Mouse (Mus musculus) myocyte (in vitro differentiated cells): ENCODE results near the gene Rfx7. TPM values are rescaled to one million over a fixed set of nuclear protein-coding genes. Genes with fewer than 3 reads are reported as not detected.
"Not testable (repeated sequence)": the region's sequence is repeated elsewhere in the genome, so short reads cannot be mapped to it uniquely, and the experiment has no call there.

Experiments used
- H3K27me3 ChIP-seq: one replicate; pipeline ENCODE4 v1.6.1; 2011; ENCODE audit not compliant: control insufficient read depth, insufficient read depth, insufficient read length
- H3K36me3 ChIP-seq: one replicate; pipeline ENCODE4 v1.6.1; 2011; ENCODE audit not compliant: control insufficient read depth, insufficient read depth
- H3K4me2 ChIP-seq: one replicate; pipeline ENCODE4 v1.6.1; 2011; ENCODE audit warnings: low read depth, control low read depth
- H3K4me3 ChIP-seq: one replicate; pipeline ENCODE4 v1.5.1; 2011; ENCODE audit warnings: mild to moderate bottlenecking, control low read depth, moderate library complexity
- H3K79me2 ChIP-seq: one replicate; pipeline ENCODE4 v1.6.1; 2011; ENCODE audit not compliant: control insufficient read depth, insufficient read depth
- H3ac ChIP-seq: one replicate; pipeline ENCODE4 v1.6.1; 2011; ENCODE audit not compliant: control insufficient read depth, insufficient read length
- CEBPB ChIP-seq: IDR thresholded peaks from 2 replicates; pipeline ENCODE4 v1.6.1; 2011; ENCODE audit warnings: mild to moderate bottlenecking, moderate library complexity; ENCODE audit not compliant: poor library complexity, insufficient read depth, severe bottlenecking
- E2F4 ChIP-seq: IDR thresholded peaks from one replicate; pipeline ENCODE4 v1.6.1; 2011; ENCODE audit warnings: mild to moderate bottlenecking, control low read depth, moderate library complexity; ENCODE audit not compliant: insufficient read depth
- MAX ChIP-seq: IDR thresholded peaks from one replicate; pipeline ENCODE4 v1.6.1; 2011; ENCODE audit warnings: low read depth, mild to moderate bottlenecking, control low read depth
- MYOD1 ChIP-seq, 3 experiments: IDR thresholded peaks; one replicate each; pipeline ENCODE4 v1.6.1; 2011; ENCODE audit warnings: control low read depth in 2 of 3, low read depth in 2 of 3, mild to moderate bottlenecking in 2 of 3, moderate library complexity in 1 of 3; ENCODE audit not compliant: insufficient read length in 2 of 3, control insufficient read depth in 1 of 3
- MYOG ChIP-seq, 3 experiments: IDR thresholded peaks; one replicate each; pipeline ENCODE4 v1.6.1; 2011; ENCODE audit warnings: control low read depth in 2 of 3, low read depth in 2 of 3, mild to moderate bottlenecking in 2 of 3; ENCODE audit not compliant: insufficient read length in 2 of 3, control insufficient read depth in 1 of 3, insufficient read depth in 1 of 3
- POLR2A ChIP-seq: IDR thresholded peaks from one replicate; pipeline ENCODE4 v1.6.1; 2011; ENCODE audit warnings: low read depth, mild to moderate bottlenecking, control low read depth, moderate library complexity; ENCODE audit not compliant: insufficient read length
- POLR2AphosphoS2 ChIP-seq: IDR thresholded peaks from one replicate; pipeline ENCODE4 v1.6.1; 2011; ENCODE audit warnings: low read depth, control low read depth; ENCODE audit not compliant: insufficient read length
- REST ChIP-seq: IDR thresholded peaks from one replicate; pipeline ENCODE4 v1.6.1; 2011; ENCODE audit warnings: mild to moderate bottlenecking, control low read depth, moderate library complexity; ENCODE audit not compliant: insufficient read depth, insufficient read length
- SRF ChIP-seq: IDR thresholded peaks from one replicate; pipeline ENCODE4 v1.6.1; 2011; ENCODE audit warnings: low read depth; ENCODE audit not compliant: control insufficient read depth, insufficient read length
- TCF12 ChIP-seq: IDR thresholded peaks from one replicate; pipeline ENCODE4 v1.6.1; 2011; ENCODE audit warnings: mild to moderate bottlenecking, control low read depth; ENCODE audit not compliant: poor library complexity, insufficient read depth, severe bottlenecking
- TCF3 ChIP-seq: IDR thresholded peaks from one replicate; pipeline ENCODE4 v1.6.1; 2011; ENCODE audit warnings: low read depth, control low read depth; ENCODE audit not compliant: insufficient read length
- USF1 ChIP-seq: IDR thresholded peaks from one replicate; pipeline ENCODE4 v1.6.1; 2011; ENCODE audit warnings: low read depth, mild to moderate bottlenecking, control low read depth, moderate library complexity
- polyA plus RNA-seq: library from polyadenylated mRNA; unstranded; fragments of >200 nt; fragmentation: generic; extraction: Trizol; gene quantifications from one replicate; pipeline ENCODE4 v1.2.1, GENCODE M21; 2012; ENCODE audit warnings: missing spikeins

The Rfx7 gene
- polyA plus RNA-seq, 1 experiment = 3.7 TPM

DNA sequence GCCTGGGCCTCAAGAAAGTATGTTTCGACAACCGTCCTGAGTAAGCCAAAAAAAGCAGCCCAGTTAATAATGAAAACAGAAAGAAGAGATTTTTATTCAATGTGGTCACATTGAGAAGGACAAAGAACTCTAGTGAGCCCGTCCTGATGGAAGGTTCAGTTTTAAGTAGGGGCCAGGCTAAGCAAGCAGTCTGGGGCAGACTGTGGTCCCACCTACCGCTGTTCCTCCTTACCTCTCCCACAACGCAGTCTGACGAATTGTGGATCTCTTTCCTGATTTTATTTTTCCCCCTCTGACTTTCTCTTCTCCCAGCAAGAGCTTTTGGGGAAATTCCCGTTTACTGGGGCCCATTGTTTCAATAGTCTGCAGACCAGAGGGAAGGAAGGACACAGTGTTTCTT, 108.6 kb downstream of the Rfx7 start:
- peak overlapping the region; percentile 88 for H3K4me2 ChIP-seq

DNA sequence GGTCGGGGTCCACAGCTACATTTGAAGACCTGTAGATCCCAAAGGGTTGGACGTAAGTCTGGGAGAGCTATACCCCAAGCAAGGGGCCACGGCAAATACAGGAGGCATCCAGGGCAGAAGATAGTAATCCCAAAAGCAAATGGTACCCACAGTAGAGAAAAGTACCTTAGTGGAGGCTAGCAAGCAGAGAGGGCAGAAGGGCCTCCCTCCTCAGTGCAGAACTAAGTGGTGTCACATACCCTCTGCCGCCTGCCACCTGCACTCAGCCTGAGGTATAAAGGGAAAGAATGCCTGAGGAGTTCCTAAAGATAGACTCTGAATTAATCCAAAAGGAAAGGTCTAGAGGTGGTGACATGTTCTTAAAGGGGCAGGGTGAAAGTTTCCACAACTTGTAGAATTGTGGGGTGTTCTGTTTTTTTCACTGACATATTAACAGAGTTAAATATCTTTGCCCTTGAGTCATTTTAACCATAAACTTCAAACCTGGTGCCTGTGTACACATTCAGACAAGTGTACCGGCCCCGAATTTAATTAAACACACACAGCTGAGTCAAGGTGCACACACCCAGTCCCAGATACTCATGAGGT, 109.1 kb downstream of the Rfx7 start:
- peak overlapping the region; percentile 16 for H3K4me3 ChIP-seq

More for the DNA sequence above, 108.6 kb downstream of the Rfx7 start:
- Histone ChIP-seq H3ac (peak overlapping the region; percentile 40), H3K27me3 (no peaks in the 10 kb centered on the region), H3K79me2 (no peaks in the 10 kb centered on the region), H3K4me3 (peak overlapping the region; percentile 16), H3K36me3 (no peaks in the 10 kb centered on the region)
- peak; percentile 3 for TF ChIP-seq POLR2A
- TF ChIP-seq TCF12 = no peak

DNA sequence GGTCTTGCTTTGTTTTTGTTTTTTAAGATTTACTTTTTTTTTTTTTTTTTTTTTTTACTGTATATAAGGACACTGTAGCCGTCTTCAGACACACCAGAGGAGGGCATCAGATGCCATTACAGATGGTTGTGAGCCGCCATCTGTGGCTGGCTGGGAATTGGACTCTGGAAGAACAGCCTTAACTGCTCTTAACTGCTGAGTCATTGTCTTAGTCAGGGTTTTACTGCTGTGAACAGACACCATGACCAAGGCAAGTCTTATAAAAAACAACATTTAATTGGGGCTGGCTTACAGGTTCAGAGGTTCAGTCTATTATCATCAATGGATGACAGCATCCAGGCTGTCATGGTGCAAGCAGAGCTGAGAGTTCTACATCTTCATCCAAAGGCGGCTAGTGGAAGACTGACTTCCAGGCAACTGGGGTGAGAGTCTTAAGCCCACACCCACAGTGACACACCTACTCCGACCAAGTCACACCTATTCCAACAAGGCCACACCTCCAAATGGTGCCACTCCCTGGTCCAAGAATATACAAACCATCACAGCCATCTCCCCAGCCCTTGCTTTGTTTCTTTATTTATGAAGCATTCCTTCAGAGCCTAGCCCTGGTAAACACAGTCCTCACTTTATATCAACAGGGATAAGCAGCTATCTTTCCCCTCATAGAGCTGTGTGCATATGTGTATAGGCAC, 110.9 kb downstream of the Rfx7 start:
- H3K27me3 ChIP-seq, H3K36me3 ChIP-seq, H3ac ChIP-seq, H3K79me2 ChIP-seq, H3K4me3 ChIP-seq, H3K4me2 ChIP-seq: not testable (repeated sequence)

More for the DNA sequence above, 109.1 kb downstream of the Rfx7 start:
- TF ChIP-seq E2F4 (no peak), TCF12 (no peak), USF1 (no peak), SRF (no peak), POLR2A (peak; percentile 46), CEBPB (no peak), POLR2AphosphoS2 (peak; percentile 71), MYOD1 (IDR thresholded peaks at IDR 0.05; ENCODE audit: control insufficient read depth in 1 of 3, insufficient read length in 2 of 3, low read depth in 2 of 3) (peak in 1 of 3 experiments; percentile 1), REST (no peak), MYOG (IDR thresholded peaks at IDR 0.05; ENCODE audit: control insufficient read depth in 1 of 3, insufficient read depth in 1 of 3, insufficient read length in 2 of 3, low read depth in 2 of 3) (no peak), TCF3 (no peak), MAX (no peak)
- Histone ChIP-seq H3K27me3 (no peaks in the 10 kb centered on the region), H3K4me2 (peak overlapping the region; percentile 88), H3K79me2 (no peaks in the 10 kb centered on the region), H3K36me3 (no peaks in the 10 kb centered on the region), H3ac (peak overlapping the region; percentile 40)

DNA sequence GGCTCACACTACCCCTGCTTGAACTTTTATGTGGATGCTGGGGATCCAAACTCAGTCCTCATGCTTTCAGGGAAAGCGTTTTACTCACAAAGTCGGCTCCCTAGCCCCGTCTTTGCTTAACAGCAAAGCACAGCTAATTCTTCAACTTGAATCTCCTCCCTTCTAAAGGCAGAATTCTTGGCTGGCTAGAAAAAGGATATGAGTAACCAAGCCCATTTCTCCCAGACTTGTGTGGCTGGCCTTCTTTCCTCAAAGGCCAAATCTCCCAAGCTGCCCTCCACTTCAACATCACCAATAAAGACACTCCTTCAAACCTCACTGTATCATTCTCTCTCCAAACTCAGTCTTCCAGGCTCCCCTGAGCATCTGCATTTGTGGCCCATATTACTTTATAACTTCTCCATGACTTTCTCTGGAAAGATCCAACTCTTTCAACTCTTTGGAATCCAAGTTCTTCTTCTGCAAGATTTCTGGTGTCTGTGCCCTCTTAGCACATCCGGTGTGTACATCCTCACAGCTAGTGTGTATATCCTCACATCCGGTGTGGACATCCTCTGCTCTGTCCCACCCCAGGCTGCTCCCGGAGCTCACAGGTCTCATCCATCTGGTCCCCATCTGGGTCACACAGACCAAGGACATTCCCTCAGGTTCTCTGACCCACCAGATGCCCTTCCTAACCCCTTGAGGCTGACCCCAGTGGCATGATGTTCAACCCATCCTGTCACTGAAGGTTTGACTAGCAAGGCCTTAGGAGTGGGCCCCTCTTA, 111.8 kb downstream of the Rfx7 start:
- H3K36me3 ChIP-seq = no peaks in the 10 kb centered on the region
- TF ChIP-seq POLR2AphosphoS2 = no peak

DNA sequence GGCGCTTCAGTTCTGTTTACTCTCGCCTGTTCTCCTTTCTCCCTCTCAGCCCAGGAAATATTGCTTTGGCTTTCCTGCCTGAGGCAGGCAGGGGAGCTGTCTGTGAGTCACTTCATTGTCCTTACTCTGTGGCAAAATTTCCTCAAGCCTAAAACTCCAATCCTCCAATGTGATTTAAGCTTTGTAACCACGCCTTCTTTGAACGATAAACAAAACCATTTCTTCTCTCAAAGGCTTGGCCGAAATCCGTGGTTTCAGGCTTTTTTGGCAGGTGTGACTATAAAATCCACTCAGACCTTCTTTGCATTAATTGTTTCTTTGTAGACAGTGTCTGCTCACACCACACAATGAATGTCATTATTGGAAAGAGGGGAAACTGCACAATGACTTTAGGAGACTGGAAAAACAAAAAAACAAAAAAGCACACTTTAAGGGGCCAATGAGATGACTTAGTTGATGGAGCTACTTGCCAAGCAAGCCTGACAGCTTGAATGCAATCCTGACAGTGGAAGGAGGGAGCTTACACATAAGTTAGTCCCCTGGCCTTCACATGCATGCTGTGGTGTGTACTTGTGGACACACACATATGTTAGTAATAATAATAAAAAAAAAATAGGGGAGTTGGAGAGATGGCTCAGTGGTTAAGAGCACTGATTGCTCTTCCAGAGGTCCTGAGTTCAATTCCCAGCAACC, 112.5 kb downstream of the Rfx7 start:
- no peak overlapping the region for H3K4me3 ChIP-seq
- no peaks in the 10 kb centered on the region for H3K36me3 ChIP-seq
- H3K79me2 ChIP-seq = no peaks in the 10 kb centered on the region
- H3ac ChIP-seq = no peak overlapping the region
- TF ChIP-seq POLR2AphosphoS2 = no peak
- no peak for TF ChIP-seq SRF
- no peak for TF ChIP-seq MYOD1 (IDR thresholded peaks at IDR 0.05; ENCODE audit: control insufficient read depth in 1 of 3, insufficient read length in 2 of 3, low read depth in 2 of 3)
- no peak for TF ChIP-seq POLR2A
- no peaks in the 10 kb centered on the region for H3K27me3 ChIP-seq
- peak overlapping the region; percentile 52 for H3K4me2 ChIP-seq

More for the DNA sequence above, 111.8 kb downstream of the Rfx7 start:
- Histone ChIP-seq H3K4me2 (peak overlapping the region; percentile 52), H3ac (no peak overlapping the region), H3K27me3 (no peaks in the 10 kb centered on the region), H3K4me3 (no peak overlapping the region), H3K79me2 (no peaks in the 10 kb centered on the region)
